Mouse (Mus musculus) heart, adult 10 weeks (tissue): ENCODE results near the gene Tgif2lx1. TPM values are rescaled to one million over a fixed set of nuclear protein-coding genes. Genes with fewer than 3 reads are reported as not detected.

Source experiments
- polyA plus RNA-seq: library from polyadenylated mRNA; stranded (reverse); fragments of 350-450 nt; fragmentation: Illumina TruSeq; extraction: RNeasy Lipid Tissue Mini Kit (QIAGEN cat#74804); gene quantifications from one replicate; pipeline ENCODE4 v1.2.3, GENCODE M21; 2014; ENCODE audit warnings: low read depth, low replicate concordance

The Tgif2lx1 gene
- polyA plus RNA-seq = not detected

GRCm38 (mm10) chrX:118480637-118481036, at the start of gene Tgif2lx1:
Tgif2lx1 (minus strand) TSS chrX:118480737.

Other genes starting within 250 kb of the Tgif2lx1 start
- gene Tgif2lx2, start 53.5 kb downstream of the Tgif2lx1 start, polyA plus RNA-seq = not detected